Mouse (Mus musculus) stomach, embryonic 14.5 days (tissue): Measurements from ENCODE around the gene Cdk6. TPM values are rescaled to one million over a fixed set of nuclear protein-coding genes. Genes with fewer than 3 reads are reported as not detected.
"Not testable (repeated sequence)": the region's sequence is repeated elsewhere in the genome, so short reads cannot be mapped to it uniquely, and the experiment has no call there.

Experiments used
- ATAC-seq: fragments of 200-750 bp; cut with Nextera tagmentation; 2 replicates; pipeline ENCODE4 v1.8.0; 2017; ENCODE audit warnings: low read depth, moderate TSS enrichment; ENCODE audit not compliant: insufficient number of reproducible peaks, insufficient read depth, low FRiP score
- H3K27ac ChIP-seq: fragments of 300-500 bp; sonication (generic); 2 replicates; pipeline ENCODE4 v1.5.1; 2014; ENCODE audit warnings: mild to moderate bottlenecking, low read length, moderate library complexity, mixed read lengths
- H3K27me3 ChIP-seq: fragments of 300-500 bp; sonication (generic); 2 replicates; pipeline ENCODE4 v1.6.1; 2014; ENCODE audit warnings: low read length, control low read depth, mixed read lengths; ENCODE audit not compliant: control insufficient read depth, insufficient read depth
- H3K36me3 ChIP-seq: fragments of 300-500 bp; sonication (generic); 2 replicates; pipeline ENCODE4 v1.6.1; 2014; ENCODE audit warnings: mild to moderate bottlenecking, control low read depth, low read length, moderate library complexity, mixed read lengths; ENCODE audit not compliant: control insufficient read depth, insufficient read depth
- H3K4me1 ChIP-seq: fragments of 300-500 bp; sonication (generic); 2 replicates; pipeline ENCODE4 v1.6.1; 2014; ENCODE audit warnings: low read length, control low read depth, mixed read lengths; ENCODE audit not compliant: control insufficient read depth, insufficient read depth
- H3K4me2 ChIP-seq: fragments of 300-500 bp; sonication (generic); replicated peaks from 2 replicates; pipeline ENCODE4 v1.6.1; 2014; ENCODE audit warnings: low read depth, low read length, control low read depth
- H3K4me3 ChIP-seq: fragments of 300-500 bp; sonication (generic); 2 replicates; pipeline ENCODE4 v1.5.1; 2014; ENCODE audit warnings: low read depth, low read length, control low read depth
- H3K9ac ChIP-seq: fragments of 300-500 bp; sonication (generic); replicated peaks from 2 replicates; pipeline ENCODE4 v1.6.1; 2014; ENCODE audit warnings: low read depth, mild to moderate bottlenecking, control low read depth, low read length, moderate library complexity, mixed read lengths
- H3K9me3 ChIP-seq: fragments of 300-500 bp; sonication (generic); 2 replicates; pipeline ENCODE4 v1.6.1; 2016; ENCODE audit warnings: low read depth, low read length, control low read depth; ENCODE audit not compliant: control insufficient read depth
- WGBS: fragments of 180-500 bp; shearing (Covaris S2); extraction: QIAGEN DNeasy Blood & Tissue Kit; methylation state at CpG from one replicate; pipeline ENCODE4 v1.1.7; 2014; 5-methylcytosine and 5-hydroxymethylcytosine counted together
- polyA plus RNA-seq: library from polyadenylated mRNA; unstranded; fragments of >200 nt; fragmentation: Nextera tagmentation; extraction: Ambion mirVana; gene quantifications from 2 replicates; pipeline ENCODE4 v1.2.1, GENCODE M21; 2014

The Cdk6 gene
- polyA plus RNA-seq, 1 experiment from 2014 or later, result 36.8 TPM

- Histone ChIP-seq H3K36me3 (no peaks in the 10 kb centered on the region), H3K27ac (peak overlapping the region; percentile 88), H3K9me3 (no peaks in the 10 kb centered on the region), H3K4me3 (peak overlapping the region; percentile 75), H3K4me2 (peak overlapping the region; percentile 82), H3K9ac (peak overlapping the region; percentile 68), H3K4me1 (no peaks in the 10 kb centered on the region), H3K27me3 (no peaks in the 10 kb centered on the region)
- ATAC-seq, result peak; percentile 15; the same call in 1 of the 2 replicates
- under 1% methylated on average over 60 of the region's 60 CpGs for WGBS
Measured at GRCm38 (mm10) chr5:3341931-3342770, 866 bp downstream of the Cdk6 start.

- Histone ChIP-seq H3K27ac (peak overlapping the region; percentile 88), H3K9ac (peak overlapping the region; percentile 68), H3K4me2 (peak overlapping the region; percentile 82), H3K9me3 (no peaks in the 10 kb centered on the region), H3K27me3 (no peaks in the 10 kb centered on the region), H3K4me3 (peak overlapping the region; percentile 75), H3K4me1 (no peaks in the 10 kb centered on the region), H3K36me3 (no peaks in the 10 kb centered on the region)
- WGBS, result under 1% methylated on average over 46 of the region's 46 CpGs
- peak; percentile 44 for ATAC-seq
Measured at GRCm38 (mm10) chr5:3342771-3343565, 1.7 kb downstream of the Cdk6 start.

- Histone ChIP-seq H3K4me3 (peak overlapping the region; percentile 75), H3K4me2 (peak overlapping the region; percentile 82), H3K4me1 (no peaks in the 10 kb centered on the region), H3K9me3 (no peaks in the 10 kb centered on the region), H3K27me3 (no peaks in the 10 kb centered on the region), H3K27ac (peak overlapping the region; percentile 88), H3K9ac (peak overlapping the region; percentile 68), H3K36me3 (no peaks in the 10 kb centered on the region)
- 1% methylated on average over 37 of the region's 37 CpGs for WGBS
- peak; percentile 68 for ATAC-seq
Measured at GRCm38 (mm10) chr5:3343566-3344080, 2.3 kb downstream of the Cdk6 start.

- Histone ChIP-seq H3K4me1 (no peaks in the 10 kb centered on the region), H3K4me2 (peak overlapping the region; percentile 82), H3K36me3 (no peaks in the 10 kb centered on the region), H3K9ac (peak overlapping the region; percentile 68), H3K9me3 (no peaks in the 10 kb centered on the region), H3K27me3 (no peaks in the 10 kb centered on the region), H3K27ac (peak overlapping the region; percentile 88), H3K4me3 (peak overlapping the region; percentile 75)
- WGBS, result 0% methylated on average over 47 of the region's 58 CpGs
- peak; percentile 66 for ATAC-seq
Measured at GRCm38 (mm10) chr5:3344081-3344631, 2.9 kb downstream of the Cdk6 start.

GRCm38 (mm10) chr5:3345540-3345939 lies 4.3 kb downstream of the Cdk6 start:
- not testable (repeated sequence) for ATAC-seq, H3K9ac ChIP-seq, H3K4me1 ChIP-seq, H3K9me3 ChIP-seq, H3K27me3 ChIP-seq, H3K27ac ChIP-seq, H3K4me3 ChIP-seq, H3K36me3 ChIP-seq
- peak overlapping the region; percentile 82; the same call in 1 of the 2 replicates for H3K4me2 ChIP-seq
- WGBS, result 32% methylated on average over 4 of the region's 4 CpGs

GRCm38 (mm10) chr5:3349393-3349792 lies 8.1 kb downstream of the Cdk6 start:
- ATAC-seq, H3K4me2 ChIP-seq, H3K4me1 ChIP-seq, H3K9me3 ChIP-seq, H3K27ac ChIP-seq, H3K27me3 ChIP-seq, H3K9ac ChIP-seq, H3K36me3 ChIP-seq, H3K4me3 ChIP-seq: not testable (repeated sequence)
- WGBS, result 64% methylated on average over 4 of the region's 4 CpGs

- not testable (repeated sequence) for H3K9ac ChIP-seq, H3K9me3 ChIP-seq, H3K36me3 ChIP-seq, H3K4me2 ChIP-seq, H3K27me3 ChIP-seq, H3K4me1 ChIP-seq, H3K4me3 ChIP-seq, ATAC-seq, H3K27ac ChIP-seq
- WGBS, result 72% methylated on average over 4 of the region's 4 CpGs
Measured at GRCm38 (mm10) chr5:3351836-3352235, 10.6 kb downstream of the Cdk6 start.

GRCm38 (mm10) chr5:3352314-3352713 lies 11.0 kb downstream of the Cdk6 start:
- Histone ChIP-seq H3K27me3 (no peaks in the 10 kb centered on the region), H3K9me3 (no peaks in the 10 kb centered on the region), H3K9ac (no peak overlapping the region), H3K4me1 (no peaks in the 10 kb centered on the region), H3K36me3 (no peaks in the 10 kb centered on the region), H3K27ac (no peak overlapping the region), H3K4me3 (no peak overlapping the region), H3K4me2 (no peak overlapping the region)
- ATAC-seq, result no peak
- WGBS, result 91% methylated on average over 3 of the region's 3 CpGs
